Mouse (Mus musculus) ovary, adult 10 weeks (tissue): ENCODE results near the gene Grap. TPM values are rescaled to one million over a fixed set of nuclear protein-coding genes. Genes with fewer than 3 reads are reported as not detected.

ENCODE experiments used
- polyA plus RNA-seq: library from polyadenylated mRNA; stranded (reverse); fragments of 350-450 nt; fragmentation: Illumina TruSeq; extraction: RNeasy Lipid Tissue Mini Kit (QIAGEN cat#74804); gene quantifications from one replicate; pipeline ENCODE4 v1.2.3, GENCODE M21; 2014

Gene Grap
- not detected for polyA plus RNA-seq

DNA sequence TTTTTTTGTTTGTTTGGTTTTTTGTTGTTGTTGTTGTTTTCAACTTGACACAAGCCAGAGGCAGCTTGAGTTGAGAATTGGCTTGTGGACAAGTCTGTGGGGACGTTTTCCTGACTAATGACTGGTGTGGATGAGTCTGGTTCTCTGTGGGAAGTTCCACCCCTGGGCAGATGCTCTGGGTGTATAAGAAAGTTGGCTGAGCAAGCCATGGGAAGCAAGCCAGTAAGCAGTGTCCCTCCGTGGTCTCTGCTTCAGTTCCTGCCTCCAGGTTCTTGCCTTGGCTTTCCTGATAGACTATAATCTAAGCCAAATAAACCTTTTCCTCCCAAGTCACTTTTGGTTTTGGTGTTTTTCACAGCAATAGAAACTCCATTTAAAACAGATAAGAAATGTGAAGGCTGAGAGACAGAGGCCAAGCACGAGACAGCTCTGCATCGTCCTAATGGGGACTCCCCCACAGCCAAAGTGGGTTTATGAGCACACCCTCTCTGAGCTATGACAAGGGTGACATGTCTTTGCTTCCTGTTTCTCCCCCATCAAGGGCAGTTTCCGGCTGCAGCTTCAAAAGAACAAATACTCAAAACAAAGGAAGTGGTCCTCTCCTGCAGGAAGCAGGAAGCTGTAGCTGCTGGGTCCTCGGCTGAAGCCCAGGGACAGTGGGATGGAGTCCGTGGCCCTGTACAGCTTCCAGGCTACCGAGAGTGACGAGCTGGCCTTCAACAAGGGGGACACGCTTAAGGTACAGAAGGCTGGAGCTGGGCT lies at the start of gene Grap:
Gene Grap (plus strand): TSS at position 580 of the 762 bp plus-strand sequence.

DNA sequence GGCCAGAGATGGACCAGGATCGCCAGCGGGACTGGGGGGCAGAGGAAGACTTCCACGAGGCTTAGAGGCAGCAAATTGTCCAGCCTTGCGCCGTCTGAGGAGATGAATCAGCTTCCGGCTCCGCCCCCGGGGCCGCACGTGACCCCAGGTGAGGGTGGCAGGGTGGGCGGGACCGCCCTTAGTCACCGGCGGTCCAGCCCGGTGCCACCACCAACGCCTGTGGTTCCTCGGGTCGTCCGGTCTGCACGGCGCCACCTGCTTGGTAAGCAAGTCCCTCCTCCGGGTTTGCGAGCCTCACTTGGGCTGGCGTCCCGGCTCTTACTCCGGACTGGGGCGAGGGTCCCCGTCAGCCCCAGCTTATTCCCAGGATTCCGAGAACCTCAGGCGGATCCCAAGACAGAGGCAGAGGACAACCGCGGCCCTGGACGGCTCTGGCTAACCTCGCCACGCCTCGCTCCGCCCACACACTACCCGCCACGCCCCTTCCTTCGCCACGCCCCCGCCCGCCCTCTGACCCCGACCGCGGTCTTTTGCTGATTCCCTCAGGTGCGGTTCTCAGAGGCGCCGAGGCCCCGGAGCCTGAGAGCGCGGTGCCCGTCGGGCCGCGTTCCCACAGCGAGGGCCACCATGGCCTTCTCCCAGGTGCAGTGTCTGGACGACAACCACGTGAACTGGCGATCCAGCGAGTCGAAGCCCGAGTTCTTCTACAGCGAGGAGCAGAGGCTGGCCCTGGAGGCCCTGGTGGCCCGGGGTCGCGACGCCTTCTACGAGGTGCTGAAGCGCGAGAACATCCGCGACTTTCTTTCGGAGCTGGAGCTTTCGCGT lies 31.1 kb downstream of the Grap start, which contains the start of gene Fam83g:
Gene Fam83g (plus strand): TSS at position 185 of the 825 bp plus-strand sequence.

DNA sequence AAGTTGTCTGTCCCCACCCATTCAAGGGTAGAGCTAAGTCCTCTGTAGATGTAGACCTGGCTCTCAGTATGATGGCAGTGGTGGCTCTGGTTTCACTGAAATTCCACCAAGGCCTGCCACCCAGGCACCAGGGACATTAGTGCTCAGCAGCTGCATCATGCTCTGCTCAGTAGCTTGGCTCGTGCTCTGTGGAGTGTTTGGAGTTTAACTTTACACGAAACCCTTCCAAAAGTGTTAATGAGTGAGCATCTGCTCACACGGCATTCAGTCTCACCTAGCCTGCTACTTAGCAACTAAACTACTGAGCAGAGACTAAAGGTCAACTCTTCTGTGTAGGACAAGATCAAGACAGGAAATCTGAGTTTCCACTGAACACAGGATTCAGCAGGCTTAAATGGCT lies 67.6 kb downstream of the Grap start, which contains the start of gene Slc5a10:
Gene Slc5a10 (minus strand): TSS at position 191 of the 400 bp plus-strand sequence.

Other genes starting within 250 kb of the Grap start
- gene Rnf112, start 199.1 kb upstream of the Grap start, polyA plus RNA-seq = not detected
- 5.9 TPM for gene Mfap4, start 167.8 kb upstream of the Grap start, polyA plus RNA-seq
- gene Mapk7, start 158.9 kb upstream of the Grap start, polyA plus RNA-seq = 1.6 TPM
- not detected for gene B9d1, start 148.1 kb upstream of the Grap start, polyA plus RNA-seq
- 51.6 TPM for gene Epn2, start 73.6 kb upstream of the Grap start, polyA plus RNA-seq
- gene Fam83g, start 30.8 kb downstream of the Grap start, polyA plus RNA-seq = 0.26 TPM
- not detected for gene Slc5a10, start 67.6 kb downstream of the Grap start, polyA plus RNA-seq
- gene Prpsap2, start 108.8 kb downstream of the Grap start, polyA plus RNA-seq = 64.8 TPM
- gene Ulk2, start 201.8 kb downstream of the Grap start, polyA plus RNA-seq = 64.7 TPM